Mouse (Mus musculus) kidney, adult 2 months (tissue): ENCODE results near the gene Cga.

ENCODE experiments used
- CTCF ChIP-seq: fragments of 200-500 bp; conservative IDR thresholded peaks from 2 replicates; pipeline ENCODE4 v1.5.1; 2011; ENCODE audit warnings: low read depth, mild to moderate bottlenecking, control low read depth, low read length, moderate library complexity, mixed read lengths; ENCODE audit not compliant: insufficient read depth, insufficient read length
- POLR2A ChIP-seq: fragments of 200-500 bp; IDR thresholded peaks from one replicate; pipeline ENCODE4 v1.6.1; 2011; ENCODE audit warnings: low read depth, low read length, control low read depth

DNA sequence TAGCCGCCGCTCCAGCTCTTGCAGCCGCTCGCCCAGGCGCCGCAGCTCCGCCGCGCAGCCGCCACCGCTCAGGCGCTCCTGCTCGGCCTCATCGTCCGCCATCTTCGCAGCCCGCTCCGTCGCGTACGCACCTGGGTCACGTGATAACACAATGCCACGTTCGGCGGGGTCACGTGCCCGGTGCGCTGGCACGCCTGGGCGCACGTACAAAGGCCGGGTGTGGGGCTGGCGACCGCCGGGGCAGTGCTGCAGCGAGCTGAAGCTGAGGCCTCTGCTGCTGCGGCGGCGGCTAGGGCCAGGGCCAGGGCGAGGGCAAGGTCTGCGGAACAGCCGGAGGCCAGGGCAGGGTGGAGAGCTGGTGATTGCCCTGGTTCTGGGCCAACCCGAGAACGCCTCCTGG lies 10.8 kb upstream of the Cga start, which contains the start of gene Zfp292:
- TF ChIP-seq CTCF (no peak), POLR2A (peak; percentile 82)
